Mouse (Mus musculus): ENCODE measurements around the gene Slc9a6.

Slc9a6 gene

DNA sequence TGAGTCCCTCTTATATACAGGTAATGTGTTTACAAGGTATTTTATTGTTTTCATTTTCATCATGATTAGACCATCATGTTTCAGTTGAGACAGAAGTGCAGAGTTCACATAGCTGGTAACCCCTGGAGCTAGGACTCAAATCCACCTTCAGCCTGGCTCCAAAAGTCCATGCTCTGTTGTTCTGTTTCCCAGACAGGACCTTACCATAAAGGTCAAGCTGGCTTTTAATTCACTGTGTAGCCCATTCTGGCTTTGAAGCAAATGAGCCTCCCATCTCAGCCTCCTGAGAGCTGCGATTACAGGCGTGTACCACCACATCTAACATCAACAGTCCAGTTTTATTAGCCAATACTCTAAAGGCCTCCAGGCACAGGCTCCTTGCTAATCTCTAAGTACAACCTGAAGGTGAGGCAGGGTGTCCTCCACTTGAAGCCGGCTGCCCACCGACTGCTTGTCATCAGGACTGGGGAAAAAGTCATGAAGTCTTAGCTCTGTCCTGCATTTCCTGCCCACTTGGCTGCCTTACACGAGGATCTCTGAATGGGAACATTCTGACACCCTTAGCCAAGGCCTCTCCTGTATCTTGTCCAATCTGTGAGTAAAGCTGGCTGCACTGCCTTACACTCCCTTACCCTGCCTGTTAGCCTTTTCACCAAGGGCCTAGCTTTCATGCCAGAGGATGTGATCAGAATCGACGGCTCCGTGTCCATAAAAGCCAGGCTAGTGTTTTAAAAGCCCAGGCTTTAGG is 55.8 kb downstream of the Slc9a6 start:
- in situ Hi-C loops (cut with MboI, MseI), result no loop called here

DNA sequence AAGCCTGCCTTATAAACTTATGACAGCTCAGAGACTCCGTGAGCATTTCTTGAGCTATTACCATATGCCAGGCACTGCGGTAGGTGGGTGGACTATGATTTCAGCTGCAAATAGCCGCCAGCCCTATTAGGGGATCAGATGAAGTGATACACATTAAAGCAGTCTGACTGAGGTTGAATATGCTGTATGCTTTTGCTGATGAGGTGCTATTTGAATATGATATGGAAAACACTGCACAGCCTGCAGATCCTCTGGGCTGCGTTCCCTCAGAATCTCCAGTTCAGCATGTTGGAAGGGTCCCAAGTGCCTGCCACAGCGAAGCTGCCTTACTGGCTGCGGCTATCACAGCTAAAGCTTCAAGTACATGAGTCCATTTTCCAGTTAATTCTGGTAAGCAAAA is 57.7 kb downstream of the Slc9a6 start:
- in situ Hi-C loops (cut with MboI, MseI), result no loop called here

DNA sequence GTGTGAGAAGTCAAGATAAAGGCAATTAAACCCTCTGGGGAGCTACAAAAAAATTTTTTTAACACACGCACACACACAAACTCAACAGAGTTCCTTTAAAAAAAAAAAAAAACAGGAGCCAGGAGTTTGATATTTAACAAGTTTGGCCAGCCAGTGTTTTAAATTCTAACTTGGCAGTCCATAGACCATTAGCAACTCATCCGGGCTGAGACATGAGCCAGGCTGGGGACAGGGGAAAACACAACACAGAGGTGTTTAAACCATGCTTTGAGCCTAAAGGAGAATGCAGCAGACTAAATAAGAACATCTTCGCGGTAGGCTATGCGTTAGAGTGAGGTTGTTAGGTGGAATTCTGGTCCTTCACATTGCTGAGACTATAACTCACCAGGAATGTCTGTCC is 58.5 kb downstream of the Slc9a6 start:
- in situ Hi-C loops (cut with MboI, MseI), result no loop called here

- in situ Hi-C loops (cut with MboI, MseI), result no loop called here
Measured at GRCm38 (mm10) chrX:56668501-56668900, 58.9 kb downstream of the Slc9a6 start.

DNA sequence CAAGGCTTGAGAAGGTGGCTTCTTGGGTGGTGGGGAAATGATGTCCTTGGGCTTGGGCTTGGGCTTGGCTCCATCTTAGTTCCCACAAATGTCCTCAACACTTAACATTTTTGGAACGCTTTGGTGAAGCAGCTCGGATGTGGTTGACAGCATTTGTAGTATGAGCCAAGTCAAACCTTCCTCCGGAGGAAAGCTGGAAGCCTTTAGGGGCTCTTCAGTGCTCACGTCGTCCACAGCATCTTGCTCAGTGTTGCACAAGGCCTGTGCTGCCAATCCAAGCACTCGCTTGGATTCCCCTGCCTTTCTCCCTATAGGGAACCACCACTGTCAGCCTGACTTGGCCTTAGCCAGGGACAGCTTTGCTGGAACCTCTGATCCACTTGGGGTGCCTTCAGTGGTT is 66.0 kb downstream of the Slc9a6 start:
- in situ Hi-C loops (cut with MboI, MseI), result no loop called here

DNA sequence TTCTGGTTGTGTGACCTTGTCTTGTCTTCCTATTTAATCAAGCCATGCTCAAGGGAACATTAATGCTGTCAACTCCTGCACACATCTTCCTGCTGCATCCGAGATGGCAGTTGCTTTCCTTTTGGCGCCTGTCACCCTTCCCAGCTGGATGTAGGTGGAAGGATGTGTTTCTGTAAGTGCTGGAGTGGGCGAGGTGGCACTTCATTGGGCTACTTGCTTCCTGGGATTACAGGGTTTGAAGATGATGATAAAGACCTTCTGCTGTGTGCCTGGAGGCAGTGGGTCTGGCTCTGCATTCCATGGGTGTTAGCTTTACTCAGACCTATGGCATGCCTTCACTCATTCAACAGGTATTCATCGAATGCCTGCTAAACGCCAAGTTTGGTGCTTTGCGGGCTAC is 68.2 kb downstream of the Slc9a6 start:
- in situ Hi-C loops (cut with MboI, MseI), result no loop called here

DNA sequence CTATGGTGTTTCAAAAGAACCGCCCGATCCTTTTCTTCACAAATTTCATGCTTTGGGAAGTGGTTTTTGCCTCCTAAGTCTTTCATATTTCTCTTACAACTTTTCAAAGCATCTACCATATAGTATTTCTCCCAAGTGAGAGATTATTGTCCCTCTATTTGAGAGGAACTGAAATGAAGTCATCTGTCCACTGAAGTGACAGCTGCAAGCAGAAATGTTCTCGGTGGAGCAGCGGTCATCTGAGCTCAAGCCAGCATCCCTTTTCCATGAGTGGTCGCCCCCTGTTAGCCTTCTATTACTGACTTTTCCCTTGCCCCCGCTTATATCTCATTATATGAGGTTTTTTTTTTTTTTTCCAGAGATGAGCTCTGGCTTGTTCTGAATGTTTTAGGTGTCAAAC is 69.5 kb downstream of the Slc9a6 start:
- in situ Hi-C loops (cut with MboI, MseI), result no loop called here

- in situ Hi-C loops (cut with MboI, MseI), result no loop called here
Measured at GRCm38 (mm10) chrX:56682156-56682720, 72.7 kb downstream of the Slc9a6 start.

GRCm38 (mm10) chrX:56683521-56683920 is 74.0 kb downstream of the Slc9a6 start:
- in situ Hi-C loops (cut with MboI, MseI), result no loop called here

DNA sequence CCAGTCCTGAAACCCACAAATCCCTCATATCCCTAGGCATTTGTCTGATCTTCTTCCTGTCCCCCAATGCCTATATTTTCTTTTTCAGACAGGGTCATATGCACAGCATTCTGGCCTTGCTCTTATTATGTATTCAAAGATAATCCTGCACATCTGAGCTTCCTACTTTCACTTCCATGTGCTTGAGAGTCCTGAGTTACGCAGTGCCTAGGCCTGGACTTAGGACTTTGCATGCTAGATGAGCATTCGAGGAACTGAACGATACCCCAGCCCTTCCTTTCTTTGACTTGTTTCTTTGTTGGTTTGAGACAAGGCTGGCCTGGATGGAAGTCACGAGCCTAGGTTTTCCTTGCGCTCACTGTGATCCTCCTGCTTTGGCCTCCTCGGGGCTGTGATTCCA is 83.0 kb downstream of the Slc9a6 start:
- in situ Hi-C loops (cut with MboI, MseI), result no loop called here

DNA sequence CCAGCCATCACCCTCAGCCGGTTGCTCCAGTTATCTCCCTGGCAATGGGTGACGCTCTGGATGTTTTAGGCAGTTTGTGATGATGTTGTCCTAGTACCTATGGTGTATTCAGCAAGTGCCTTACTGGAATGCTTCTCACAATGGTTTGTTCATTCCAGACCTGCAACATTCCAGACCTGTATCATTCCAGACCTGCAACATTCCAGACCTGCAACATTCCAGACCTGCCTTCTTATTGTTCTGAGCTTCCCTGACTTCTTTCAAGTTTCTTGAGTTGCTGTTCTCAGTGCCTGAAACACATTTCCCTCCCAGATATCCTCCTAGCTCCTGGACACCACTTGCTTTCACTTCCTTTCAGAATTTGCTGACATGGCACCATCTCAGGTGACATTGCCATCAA is 85.0 kb downstream of the Slc9a6 start:
- in situ Hi-C loops (cut with MboI, MseI), result no loop called here

DNA sequence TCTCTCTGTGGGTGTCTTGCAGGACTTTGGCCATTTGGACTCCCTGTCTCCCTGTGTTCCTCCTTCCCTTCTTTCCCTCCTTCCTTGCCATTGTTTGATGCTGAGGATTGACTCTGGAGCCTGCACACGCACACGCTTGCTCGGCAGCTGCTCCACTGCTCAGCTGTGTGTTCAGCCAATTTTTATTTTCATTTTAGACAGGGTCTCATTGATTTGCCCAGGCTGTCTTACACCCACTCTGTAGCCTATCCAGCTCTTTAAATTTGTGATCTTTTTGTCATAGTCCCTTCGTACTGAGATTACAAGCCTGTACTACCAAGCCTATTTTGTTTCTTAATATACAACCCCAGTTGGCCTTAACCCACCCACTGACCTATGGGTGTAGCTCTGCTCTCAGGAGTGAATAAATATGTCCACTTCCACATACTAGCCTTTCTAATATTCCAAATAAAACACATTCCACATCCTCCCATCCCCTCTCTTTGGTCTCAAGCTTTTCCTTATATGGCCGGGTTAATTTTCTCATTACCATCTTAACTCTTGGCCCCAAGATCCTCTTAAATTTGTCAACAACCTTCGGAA is 87.7 kb downstream of the Slc9a6 start:
- in situ Hi-C loops (cut with MboI, MseI), result no loop called here

DNA sequence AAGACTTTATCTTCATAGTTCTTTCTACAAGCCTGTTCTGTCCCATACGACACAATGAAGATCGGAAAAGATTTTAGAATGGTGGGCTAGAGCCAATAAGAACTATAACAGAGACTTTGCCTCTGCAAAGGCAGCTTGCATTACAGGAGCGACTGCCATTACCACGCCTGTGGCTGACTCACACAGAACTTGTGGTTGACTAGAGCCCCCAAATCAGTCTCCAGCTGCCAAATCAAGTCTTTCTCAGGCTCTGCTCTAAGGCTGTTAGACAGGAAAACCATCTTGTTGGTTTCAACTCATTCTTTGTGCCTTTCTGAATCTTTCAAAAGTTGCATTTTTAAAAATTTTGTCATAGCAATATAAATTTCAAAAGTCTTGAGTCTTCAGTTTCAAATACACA is 88.3 kb downstream of the Slc9a6 start:
- in situ Hi-C loops (cut with MboI, MseI), result no loop called here

DNA sequence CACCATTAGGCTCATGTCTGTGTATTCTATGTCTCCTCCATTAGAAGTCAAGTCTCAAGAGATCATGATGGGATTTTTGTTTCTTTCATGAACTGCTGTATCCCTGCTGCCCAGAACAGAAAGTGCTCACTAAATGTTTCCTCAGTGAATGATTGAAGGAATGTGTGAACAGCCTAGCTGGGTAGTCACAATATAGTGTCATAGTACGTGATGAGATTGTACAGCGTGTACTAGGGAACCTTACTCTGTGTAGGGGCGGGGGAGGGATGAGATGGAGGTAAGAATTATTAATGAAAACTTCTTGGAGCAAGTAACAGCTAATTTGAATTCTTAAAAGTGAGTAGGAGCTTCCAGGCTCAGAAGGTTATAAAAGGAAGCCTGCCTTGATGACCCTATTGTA is 91.7 kb downstream of the Slc9a6 start:
- in situ Hi-C loops (cut with MboI, MseI), result no loop called here

DNA sequence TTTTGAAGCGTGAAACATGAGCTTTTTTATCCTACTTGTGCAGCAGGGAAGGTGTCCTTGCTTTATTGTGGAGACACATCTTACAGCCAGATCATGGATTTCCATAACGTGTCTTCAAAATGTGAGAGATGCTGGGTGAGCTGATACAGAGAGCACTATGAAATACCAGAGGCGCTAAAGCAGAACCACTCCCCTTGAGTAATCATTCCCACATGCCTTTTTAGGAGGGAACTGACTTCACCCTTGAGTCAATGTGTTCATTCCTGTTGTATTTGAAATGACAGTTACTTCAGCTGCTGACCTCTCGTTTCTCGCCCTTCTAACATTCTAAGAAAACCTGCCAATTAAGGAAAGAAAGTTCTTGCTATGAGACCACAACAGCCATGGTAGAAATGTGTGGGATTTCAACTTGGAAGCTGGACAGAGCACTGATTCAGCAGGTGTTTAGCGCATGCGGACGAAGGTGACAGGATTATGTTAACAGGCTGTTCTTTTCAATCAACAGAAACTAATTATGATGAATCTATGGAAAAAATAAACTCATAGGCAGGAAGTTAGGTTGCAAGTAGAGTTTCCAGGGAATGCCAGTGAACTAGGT is 94.5 kb downstream of the Slc9a6 start:
- in situ Hi-C loops (cut with MboI, MseI), result no loop called here

DNA sequence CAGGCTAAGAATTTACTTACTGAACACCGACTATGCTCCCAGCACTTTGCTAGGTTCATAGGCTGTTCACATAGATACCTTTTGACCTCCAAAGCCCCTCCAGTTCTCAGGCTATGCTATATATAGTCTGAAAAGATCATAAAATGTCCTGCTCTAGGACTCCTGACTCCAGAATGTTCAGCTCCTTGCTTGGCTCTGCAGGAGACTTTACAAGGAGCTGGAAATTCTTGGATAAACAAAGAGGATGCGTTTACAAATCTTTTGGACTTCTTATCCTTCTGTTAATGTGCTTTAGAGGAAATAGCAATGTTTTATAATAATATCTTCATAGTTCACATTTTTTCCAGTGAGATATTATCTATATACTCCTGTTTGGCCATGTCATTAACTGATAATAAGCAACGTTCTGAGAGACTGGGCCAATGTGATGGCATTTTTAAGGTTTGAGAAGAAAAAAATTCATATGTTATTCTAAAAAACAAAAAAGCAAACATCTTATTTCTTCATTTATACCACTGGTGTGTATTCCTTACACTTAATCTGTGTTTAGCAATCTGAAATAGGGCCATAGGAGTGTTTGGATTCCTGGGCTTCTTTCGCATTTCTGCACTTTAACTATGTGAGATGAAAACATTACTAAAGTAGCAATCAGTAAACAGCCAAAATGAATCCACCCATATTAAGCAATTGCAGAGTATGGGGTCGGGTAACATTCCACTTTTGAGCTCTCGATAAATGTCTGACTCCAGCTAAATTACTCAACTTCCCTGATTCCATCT is 99.2 kb downstream of the Slc9a6 start:
- in situ Hi-C loops (cut with MboI, MseI), result no loop called here

GRCm38 (mm10) chrX:56710522-56710921 is 101.0 kb downstream of the Slc9a6 start:
- in situ Hi-C loops (cut with MboI, MseI), result no loop called here

DNA sequence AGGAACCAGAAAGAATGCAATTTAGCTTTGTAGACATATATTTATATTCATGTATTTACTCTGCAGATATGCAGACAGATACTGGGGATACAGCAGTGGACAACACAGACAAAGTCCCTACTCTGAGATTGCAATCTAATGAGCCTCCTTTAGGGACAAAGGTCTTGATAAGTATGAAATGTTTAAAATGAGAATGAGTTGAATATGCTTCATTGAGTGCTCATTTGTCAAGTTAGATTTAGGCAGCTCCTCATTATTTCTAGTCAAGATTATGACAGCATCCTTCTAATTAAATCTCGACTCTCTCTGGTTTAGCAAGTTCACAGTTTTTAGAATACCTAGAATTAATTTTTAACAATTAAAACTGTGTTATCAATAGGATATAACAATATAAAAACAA is 103.1 kb downstream of the Slc9a6 start:
- in situ Hi-C loops (cut with MboI, MseI), result no loop called here

Measured in T-helper 2 cell (primary cell).